Mouse (Mus musculus) kidney, embryonic 16.5 days (tissue): ENCODE data around the gene Unc5cl. TPM values are rescaled to one million over a fixed set of nuclear protein-coding genes. Genes with fewer than 3 reads are reported as not detected.

Source experiments
- ATAC-seq: fragments of 200-750 bp; cut with Nextera tagmentation; 2 replicates; pipeline ENCODE4 v1.8.0; 2017; ENCODE audit warnings: moderate TSS enrichment; ENCODE audit not compliant: low FRiP score, low TSS enrichment
- H3K27ac ChIP-seq: fragments of 300-500 bp; sonication (generic); 2 replicates; pipeline ENCODE4 v1.5.1; 2014; ENCODE audit warnings: low read length
- H3K27me3 ChIP-seq: fragments of 300-500 bp; sonication (generic); 2 replicates; pipeline ENCODE4 v1.6.1; 2014; ENCODE audit warnings: low read length, control low read depth, mixed read lengths; ENCODE audit not compliant: insufficient read depth
- H3K36me3 ChIP-seq: fragments of 300-500 bp; sonication (generic); 2 replicates; pipeline ENCODE4 v1.6.1; 2014; ENCODE audit warnings: low read length, control low read depth, mixed read lengths; ENCODE audit not compliant: insufficient read depth
- H3K4me1 ChIP-seq: fragments of 300-500 bp; sonication (generic); 2 replicates; pipeline ENCODE4 v1.6.1; 2014; ENCODE audit warnings: low read length, control low read depth, mixed read lengths; ENCODE audit not compliant: insufficient read depth
- H3K4me2 ChIP-seq: fragments of 300-500 bp; sonication (generic); replicated peaks from 2 replicates; pipeline ENCODE4 v1.6.1; 2014; ENCODE audit warnings: low read depth, low read length
- H3K4me3 ChIP-seq: fragments of 300-500 bp; sonication (generic); 2 replicates; pipeline ENCODE4 v1.5.1; 2014; ENCODE audit warnings: mild to moderate bottlenecking, low read length
- H3K9ac ChIP-seq: fragments of 300-500 bp; sonication (generic); replicated peaks from 2 replicates; pipeline ENCODE4 v1.6.1; 2014; ENCODE audit warnings: low read length
- H3K9me3 ChIP-seq: fragments of 300-500 bp; sonication (generic); 2 replicates; pipeline ENCODE4 v1.6.1; 2016; ENCODE audit warnings: low read length, control low read depth
- WGBS: fragments of 180-500 bp; shearing (Covaris S2); extraction: QIAGEN DNeasy Blood & Tissue Kit; methylation state at CpG from one replicate; pipeline ENCODE4 v1.1.7; 2014; 5-methylcytosine and 5-hydroxymethylcytosine counted together
- polyA plus RNA-seq: library from polyadenylated mRNA; unstranded; fragments of >200 nt; fragmentation: Nextera tagmentation; extraction: Ambion mirVana; gene quantifications from 2 replicates; pipeline ENCODE4 v1.2.1, GENCODE M21; 2015

The Unc5cl gene
- polyA plus RNA-seq, 1 experiment from 2014 or later, result 8.3 TPM

GRCm38 (mm10) chr17:48416425-48417195 is 38.1 kb upstream of the Unc5cl start:
- H3K27ac ChIP-seq, result peak overlapping the region; percentile 61
- peaks cover 32% of the 10 kb centered on the region for H3K36me3 ChIP-seq
- no peaks in the 10 kb centered on the region for H3K27me3 ChIP-seq
- H3K9me3 ChIP-seq, result no peaks in the 10 kb centered on the region
- peak; percentile 89 for ATAC-seq
- no peak overlapping the region for H3K4me3 ChIP-seq
- H3K4me2 ChIP-seq, result no peak overlapping the region
- WGBS, result 84% methylated on average over 14 of the region's 14 CpGs
- H3K4me1 ChIP-seq, result peaks cover 23% of the 10 kb centered on the region
- no peak overlapping the region for H3K9ac ChIP-seq

DNA sequence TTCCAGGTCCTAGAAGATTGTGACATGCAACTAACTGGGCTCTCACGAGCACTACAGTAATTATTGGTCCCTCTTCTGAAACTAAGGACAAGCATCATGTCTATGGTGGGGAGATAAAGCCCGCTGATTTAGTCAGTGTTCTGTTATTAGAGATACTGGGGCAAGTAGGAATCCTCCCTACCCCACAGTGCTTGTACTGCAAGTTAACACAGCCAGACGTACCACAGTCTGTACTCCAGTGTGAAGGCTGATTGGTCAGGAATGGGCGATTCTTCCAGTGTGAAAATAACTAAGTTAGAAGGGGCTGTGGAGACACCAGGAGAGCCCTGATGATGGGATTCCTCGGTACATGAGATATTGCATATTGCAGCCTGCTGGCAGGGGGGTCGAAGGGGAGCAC is 37.2 kb upstream of the Unc5cl start:
- 80% methylated on average over 6 of the region's 6 CpGs for WGBS
- peak overlapping the region; percentile 60 for H3K27ac ChIP-seq
- peaks cover 28% of the 10 kb centered on the region for H3K36me3 ChIP-seq
- no peak overlapping the region for H3K4me2 ChIP-seq
- no peak overlapping the region for H3K4me3 ChIP-seq
- H3K9ac ChIP-seq, result no peak overlapping the region
- no peak for ATAC-seq
- H3K4me1 ChIP-seq, result peaks cover 16% of the 10 kb centered on the region
- no peaks in the 10 kb centered on the region for H3K9me3 ChIP-seq
- H3K27me3 ChIP-seq, result no peaks in the 10 kb centered on the region

DNA sequence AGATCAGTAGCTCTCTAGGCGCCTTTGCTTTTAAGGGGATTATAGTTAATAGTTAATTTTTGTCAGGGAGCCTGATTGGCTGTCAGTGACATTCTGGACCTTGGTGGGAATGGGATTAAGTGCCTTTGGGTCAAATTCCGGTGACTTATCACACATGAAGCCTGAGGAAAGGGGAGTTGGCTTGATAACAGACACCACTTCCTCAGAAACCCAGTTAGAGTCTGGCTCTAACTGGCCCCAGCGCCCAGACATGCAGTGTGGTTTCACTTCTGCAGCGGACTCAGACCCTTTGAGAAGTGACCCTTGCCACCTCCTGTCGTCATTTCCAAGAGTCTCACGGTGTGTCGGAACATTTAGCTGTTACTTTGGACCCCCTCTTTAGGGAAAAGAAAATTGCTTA is 36.5 kb upstream of the Unc5cl start:
- H3K4me2 ChIP-seq, result peak overlapping the region; percentile 36
- WGBS, result 30% methylated on average over 7 of the region's 7 CpGs

DNA sequence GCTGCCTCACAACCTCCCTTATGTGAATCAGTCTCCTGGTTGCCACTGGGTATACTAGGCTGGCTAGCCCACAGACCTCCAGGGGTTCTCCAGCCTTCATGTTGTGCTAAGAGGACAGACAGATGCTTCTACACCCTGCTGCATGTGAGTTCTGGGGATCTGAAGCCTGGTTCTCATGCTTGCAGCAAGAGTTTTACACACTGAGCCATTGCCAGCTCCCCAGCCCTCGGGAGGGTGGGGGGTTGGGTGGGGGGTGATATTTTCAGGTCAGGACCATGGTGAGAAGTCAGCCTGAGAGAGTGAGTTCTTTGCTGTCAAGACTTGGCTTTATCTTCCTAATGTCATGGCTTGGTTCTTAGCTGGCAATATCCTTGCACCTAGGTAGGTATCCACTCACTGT is 35.9 kb upstream of the Unc5cl start:
- no peak for ATAC-seq
- H3K4me2 ChIP-seq, result peak overlapping the region; percentile 36; the same call in 1 of the 2 replicates
- peak overlapping the region; percentile 29; the same call in 1 of the 2 replicates for H3K9ac ChIP-seq
- H3K4me3 ChIP-seq, result no peak overlapping the region
- H3K27ac ChIP-seq, result peak overlapping the region; percentile 60
- no peaks in the 10 kb centered on the region for H3K9me3 ChIP-seq
- H3K36me3 ChIP-seq, result peaks cover 21% of the 10 kb centered on the region
- H3K27me3 ChIP-seq, result no peaks in the 10 kb centered on the region
- WGBS, result 72% methylated on average over 1 of the region's 1 CpGs
- peaks cover 16% of the 10 kb centered on the region for H3K4me1 ChIP-seq

More for the DNA sequence above, 36.5 kb upstream of the Unc5cl start:
- peak; percentile 43 for ATAC-seq
- Histone ChIP-seq H3K9ac (peak overlapping the region; percentile 35; the same call in 1 of the 2 replicates), H3K27me3 (no peaks in the 10 kb centered on the region), H3K36me3 (peaks cover 25% of the 10 kb centered on the region), H3K4me3 (peak overlapping the region; percentile 6; the same call in 1 of the 2 replicates), H3K4me1 (peaks cover 16% of the 10 kb centered on the region), H3K27ac (peak overlapping the region; percentile 60), H3K9me3 (no peaks in the 10 kb centered on the region)

GRCm38 (mm10) chr17:48419571-48419970 is 35.1 kb upstream of the Unc5cl start:
- Histone ChIP-seq H3K27ac (no peak overlapping the region), H3K4me2 (no peak overlapping the region)

DNA sequence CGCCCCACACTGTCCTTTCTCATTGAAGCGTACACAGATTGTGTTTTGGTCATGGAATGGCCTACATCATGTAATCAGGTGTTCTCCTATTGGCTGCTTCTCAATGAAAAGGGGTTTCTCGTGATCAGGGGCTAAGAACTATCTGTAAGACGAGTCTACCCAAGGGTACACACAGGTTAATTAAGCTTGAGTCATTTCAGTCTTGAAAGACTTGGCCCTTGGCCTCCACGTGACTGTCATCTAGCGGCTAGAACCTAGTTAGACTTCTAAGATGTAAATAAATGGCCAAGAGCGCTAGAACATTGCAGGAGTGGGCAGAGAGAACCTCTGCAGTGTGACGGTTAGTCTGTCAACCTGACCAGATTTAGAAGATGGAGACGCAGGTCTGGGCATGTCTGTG is 30.5 kb upstream of the Unc5cl start:
- Histone ChIP-seq H3K9ac (no peak overlapping the region), H3K9me3 (no peaks in the 10 kb centered on the region), H3K4me3 (no peak overlapping the region), H3K4me2 (no peak overlapping the region), H3K36me3 (no peaks in the 10 kb centered on the region), H3K4me1 (peaks cover 35% of the 10 kb centered on the region), H3K27me3 (no peaks in the 10 kb centered on the region), H3K27ac (no peak overlapping the region)
- no peak for ATAC-seq
- WGBS, result 81% methylated on average over 9 of the region's 9 CpGs

More at GRCm38 (mm10) chr17:48419571-48419970, 35.1 kb upstream of the Unc5cl start:
- WGBS, result 57% methylated on average over 2 of the region's 2 CpGs
- Histone ChIP-seq H3K27me3 (no peaks in the 10 kb centered on the region), H3K9me3 (no peaks in the 10 kb centered on the region), H3K9ac (no peak overlapping the region), H3K4me1 (peaks cover 16% of the 10 kb centered on the region), H3K36me3 (peaks cover 15% of the 10 kb centered on the region), H3K4me3 (no peak overlapping the region)
- ATAC-seq, result no peak

DNA sequence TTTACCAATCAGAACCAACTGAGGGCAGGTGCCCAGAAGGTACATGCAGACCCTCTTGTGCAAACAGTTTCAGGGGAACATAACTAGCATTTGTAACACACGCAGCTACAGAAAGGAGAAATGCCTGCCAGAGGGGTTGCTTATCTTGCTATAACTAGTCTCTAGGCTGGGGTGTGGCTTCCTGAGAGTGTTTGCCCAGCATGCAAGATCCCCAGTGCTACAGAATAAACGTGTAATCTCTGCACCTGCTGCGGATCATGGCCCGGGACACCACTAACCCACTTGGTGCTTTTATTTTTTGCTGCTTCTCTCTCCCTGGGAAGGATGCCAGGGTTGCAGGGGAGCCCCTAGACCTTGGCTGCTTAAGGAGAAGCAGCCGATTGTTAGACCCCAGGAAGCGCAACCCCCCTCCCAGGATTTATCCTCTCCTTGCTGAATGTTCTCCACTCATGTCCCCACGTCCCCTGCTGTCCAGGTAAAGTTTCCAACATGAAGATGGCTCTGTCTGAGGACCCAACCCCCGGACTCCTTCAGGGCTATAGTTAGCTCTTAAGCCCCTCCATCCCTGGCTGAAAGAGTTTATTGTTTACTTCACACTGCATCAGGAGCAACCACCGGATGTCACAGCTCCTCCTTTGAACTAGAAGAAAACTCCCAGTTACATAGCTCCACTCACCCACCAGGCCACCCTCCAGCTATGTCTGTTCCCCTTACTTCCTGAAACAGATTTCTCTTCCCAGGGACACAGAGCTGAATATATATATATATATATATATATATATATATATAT is 28.7 kb upstream of the Unc5cl start:
- Histone ChIP-seq H3K27me3 (no peaks in the 10 kb centered on the region), H3K9ac (no peak overlapping the region), H3K4me3 (no peak overlapping the region), H3K4me1 (peaks cover 44% of the 10 kb centered on the region), H3K4me2 (no peak overlapping the region), H3K36me3 (no peaks in the 10 kb centered on the region), H3K9me3 (no peaks in the 10 kb centered on the region), H3K27ac (no peak overlapping the region)
- 37% methylated on average over 9 of the region's 9 CpGs for WGBS
- no peak for ATAC-seq

DNA sequence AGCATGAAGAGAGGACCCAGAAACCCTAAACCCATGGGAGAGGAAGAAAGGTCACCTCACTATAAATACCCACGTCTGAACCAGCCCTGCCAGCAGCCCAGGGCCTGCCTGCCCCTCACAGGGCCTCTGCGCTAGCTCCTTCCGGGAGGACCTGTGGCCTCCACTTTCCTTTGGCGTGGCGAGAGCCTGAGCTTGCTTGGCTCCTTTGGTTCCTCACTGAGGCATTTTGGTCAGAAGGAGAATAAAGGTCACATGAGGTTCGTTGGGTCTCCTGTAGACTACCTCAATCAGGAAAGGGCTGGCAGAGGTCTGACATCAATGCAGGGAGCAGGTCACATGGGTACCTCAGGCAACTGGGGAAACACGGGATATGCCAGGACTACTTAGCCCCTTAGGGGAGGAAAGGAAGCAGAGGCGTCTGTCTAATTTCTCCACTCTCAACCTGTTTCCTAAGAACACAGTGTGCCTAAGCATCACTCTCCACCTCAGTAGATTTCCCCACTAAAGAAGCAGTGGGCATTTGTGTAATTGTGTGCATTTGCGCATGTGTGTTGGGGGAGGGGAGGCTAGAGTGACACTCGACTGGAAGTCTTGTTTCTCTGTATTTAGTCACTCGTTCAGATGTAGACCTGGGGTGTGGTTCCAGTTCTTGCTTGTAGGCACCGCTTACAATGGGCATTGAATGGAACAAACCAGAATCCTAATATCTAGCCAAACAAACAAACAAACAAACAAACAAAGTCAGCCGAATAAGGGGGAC is 27.5 kb upstream of the Unc5cl start:
- no peak overlapping the region for H3K4me3 ChIP-seq
- no peaks in the 10 kb centered on the region for H3K36me3 ChIP-seq
- H3K9ac ChIP-seq, result no peak overlapping the region
- 39% methylated on average over 13 of the region's 13 CpGs for WGBS
- H3K4me2 ChIP-seq, result no peak overlapping the region
- H3K9me3 ChIP-seq, result no peaks in the 10 kb centered on the region
- ATAC-seq, result peak; percentile 29; the same call in 1 of the 2 replicates
- H3K4me1 ChIP-seq, result peaks cover 49% of the 10 kb centered on the region
- H3K27me3 ChIP-seq, result no peaks in the 10 kb centered on the region
- H3K27ac ChIP-seq, result peak overlapping the region; percentile 61

GRCm38 (mm10) chr17:48427852-48428530 is 26.7 kb upstream of the Unc5cl start:
- no peaks in the 10 kb centered on the region for H3K27me3 ChIP-seq
- H3K4me3 ChIP-seq, result no peak overlapping the region
- H3K9ac ChIP-seq, result no peak overlapping the region
- no peaks in the 10 kb centered on the region for H3K9me3 ChIP-seq
- H3K27ac ChIP-seq, result peak overlapping the region; percentile 80
- H3K4me2 ChIP-seq, result no peak overlapping the region; the same call in 1 of the 2 replicates
- H3K36me3 ChIP-seq, result no peaks in the 10 kb centered on the region
- peak; percentile 58 for ATAC-seq
- peaks cover 49% of the 10 kb centered on the region for H3K4me1 ChIP-seq
- WGBS, result 35% methylated on average over 11 of the region's 11 CpGs
